Mouse (Mus musculus) liver, postnatal 0 days (tissue): ENCODE results near the gene Srsf4.

Experiments
- CTCF ChIP-seq: sonication (generic); IDR thresholded peaks from 2 replicates; pipeline ENCODE4 v1.5.1; 2016; ENCODE audit warnings: antibody characterized with exemption, low read depth
- EP300 ChIP-seq: IDR thresholded peaks from 2 replicates; pipeline ENCODE4 v1.6.1; 2016; ENCODE audit warnings: antibody characterized with exemption, low read depth, mild to moderate bottlenecking

DNA sequence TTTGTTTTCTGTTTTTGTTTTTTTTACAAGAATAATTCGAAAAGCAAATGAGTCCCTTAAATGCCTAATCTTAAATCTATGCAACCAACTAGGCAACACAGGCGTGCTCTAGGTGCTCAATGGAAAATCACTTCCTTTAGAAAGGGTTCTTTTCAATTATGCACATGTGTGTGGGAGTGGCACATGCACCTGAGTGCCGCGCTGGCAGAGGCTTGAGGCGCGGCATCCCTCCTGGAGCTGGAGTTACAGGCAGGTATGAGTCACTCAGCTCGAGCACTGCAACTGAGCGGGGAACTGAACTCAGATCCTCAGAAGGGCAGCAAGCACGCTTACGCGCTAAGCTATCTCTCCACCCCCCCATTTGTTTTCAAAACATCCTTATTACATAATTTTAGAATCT is 74.4 kb downstream of the Srsf4 start:
- TF ChIP-seq CTCF (no peak), EP300 (no peak)
